Mouse (Mus musculus): ENCODE measurements at regions not wholly inside any gene's neighbourhood (a gene's known extent, or its start where the extent isn't known, plus 50 kb on each side); places are given as distances from the start of the nearest gene placed in this dataset.

- Histone ChIP-seq H3K36me3 (ENCODE audit: control insufficient read depth in 1 of 2, insufficient read depth in 2 of 2, low read length in 2 of 2) (no peaks in the 10 kb centered on the region), H3K4me1 (ENCODE audit: control insufficient read depth in 1 of 2, insufficient read depth in 2 of 2, low read length in 2 of 2) (no peaks in the 10 kb centered on the region), H3K4me3 (ENCODE audit: control insufficient read depth in 1 of 2, insufficient read depth in 1 of 2, low read depth in 2 of 2, low read length in 2 of 2) (no peak overlapping the region), H3K27ac (ENCODE audit: control insufficient read depth, low read depth, low read length) (no peak overlapping the region), H3K27me3 (ENCODE audit: control insufficient read depth in 1 of 2, insufficient read depth in 2 of 2, low read length in 2 of 2) (no peaks in the 10 kb centered on the region), H3K9me3 (replicated peaks; ENCODE audit: insufficient read depth, low read length) (no peaks in the 10 kb centered on the region), H3K79me2 (ENCODE audit: control insufficient read depth, insufficient read depth, low read length, poor library complexity) (no peaks in the 10 kb centered on the region), H3K9ac (ENCODE audit: control insufficient read depth, low read depth, low read length, poor library complexity, severe bottlenecking) (no peak overlapping the region)
- DNase-seq (ENCODE audit: low read depth, low spot score), result no peak
- no peak for TF ChIP-seq E2F4 (IDR thresholded peaks at IDR 0.05; ENCODE audit: borderline replicate concordance, low read depth, low read length)
- no peak for TF ChIP-seq POLR2AphosphoS5 (IDR thresholded peaks at IDR 0.05; ENCODE audit: borderline replicate concordance, low read depth, low read length)
- no peak for TF ChIP-seq ELF1 (IDR thresholded peaks at IDR 0.05; ENCODE audit: low read depth, low read length)
- no peak for TF ChIP-seq USF1 (IDR thresholded peaks at IDR 0.05; ENCODE audit: low read depth, low read length)
- no peak for TF ChIP-seq EP300 (IDR thresholded peaks at IDR 0.05; ENCODE audit: low read depth in 1 of 2, low read length in 2 of 2)
- TF ChIP-seq GABPA (IDR thresholded peaks at IDR 0.05; ENCODE audit: low read depth, low read length), result no peak
- TF ChIP-seq ZMIZ1 (IDR thresholded peaks at IDR 0.05; ENCODE audit: low read depth, low read length), result no peak
- no peak for TF ChIP-seq POLR2A (IDR thresholded peaks at IDR 0.05; ENCODE audit: control insufficient read depth in 1 of 2, insufficient read depth in 1 of 2, low read depth in 1 of 2, low read length in 2 of 2, poor library complexity in 1 of 2)
- TF ChIP-seq JUND (IDR thresholded peaks at IDR 0.05; ENCODE audit: low read depth, low read length), result no peak
These were observed 750.9 kb downstream of the Gm826 start for GRCm38 (mm10) chr2:159583103-159583502.

GRCm38 (mm10) chr2:159584641-159585040, 749.3 kb downstream of the Gm826 start:
- Histone ChIP-seq H3K4me3 (ENCODE audit: control insufficient read depth in 1 of 2, insufficient read depth in 1 of 2, low read depth in 2 of 2, low read length in 2 of 2) (no peak overlapping the region), H3K79me2 (ENCODE audit: control insufficient read depth, insufficient read depth, low read length, poor library complexity) (no peaks in the 10 kb centered on the region), H3K9me3 (replicated peaks; ENCODE audit: insufficient read depth, low read length) (no peaks in the 10 kb centered on the region), H3K4me1 (ENCODE audit: control insufficient read depth in 1 of 2, insufficient read depth in 2 of 2, low read length in 2 of 2) (no peaks in the 10 kb centered on the region), H3K9ac (ENCODE audit: control insufficient read depth, low read depth, low read length, poor library complexity, severe bottlenecking) (no peak overlapping the region), H3K36me3 (ENCODE audit: control insufficient read depth in 1 of 2, insufficient read depth in 2 of 2, low read length in 2 of 2) (no peaks in the 10 kb centered on the region), H3K27ac (ENCODE audit: control insufficient read depth, low read depth, low read length) (no peak overlapping the region), H3K27me3 (ENCODE audit: control insufficient read depth in 1 of 2, insufficient read depth in 2 of 2, low read length in 2 of 2) (no peaks in the 10 kb centered on the region)
- no peak for DNase-seq (ENCODE audit: low read depth, low spot score)
- TF ChIP-seq ZC3H11A (IDR thresholded peaks at IDR 0.05; ENCODE audit: low read depth, low read length) (no peak), SIN3A (IDR thresholded peaks at IDR 0.05; ENCODE audit: low read length) (no peak), MAZ (IDR thresholded peaks at IDR 0.05; ENCODE audit: low read depth, low read length) (no peak), ZKSCAN1 (IDR thresholded peaks at IDR 0.05; ENCODE audit: low read depth, low read length) (no peak), SMC3 (IDR thresholded peaks at IDR 0.05; ENCODE audit: low read depth, low read length) (no peak), KAT2A (conservative IDR thresholded peaks at IDR 0.05; ENCODE audit: low read depth, low read length) (no peak), CHD1 (IDR thresholded peaks at IDR 0.05; ENCODE audit: low read depth, low read length) (no peak), MAX (IDR thresholded peaks at IDR 0.05; ENCODE audit: low read length) (no peak), HCFC1 (IDR thresholded peaks at IDR 0.05; ENCODE audit: low read depth, low read length) (no peak), TAL1 (IDR thresholded peaks at IDR 0.05; ENCODE audit: low read length) (no peak), E2F4 (IDR thresholded peaks at IDR 0.05; ENCODE audit: borderline replicate concordance, low read depth, low read length) (no peak), JUND (IDR thresholded peaks at IDR 0.05; ENCODE audit: low read depth, low read length) (no peak), CTCF (IDR thresholded peaks at IDR 0.05 in 2 of 3, conservative IDR thresholded peaks at IDR 0.05 in 1 of 3; ENCODE audit: control insufficient read depth in 1 of 3, insufficient read depth in 1 of 3, low read depth in 2 of 3, low read length in 3 of 3, poor library complexity in 1 of 3, severe bottlenecking in 1 of 3) (no peak), MYB (IDR thresholded peaks at IDR 0.05; ENCODE audit: low read depth, low read length) (no peak), ELF1 (IDR thresholded peaks at IDR 0.05; ENCODE audit: low read depth, low read length) (no peak)
